Mouse (Mus musculus): ENCODE results near the gene Nckap5l.

DNA sequence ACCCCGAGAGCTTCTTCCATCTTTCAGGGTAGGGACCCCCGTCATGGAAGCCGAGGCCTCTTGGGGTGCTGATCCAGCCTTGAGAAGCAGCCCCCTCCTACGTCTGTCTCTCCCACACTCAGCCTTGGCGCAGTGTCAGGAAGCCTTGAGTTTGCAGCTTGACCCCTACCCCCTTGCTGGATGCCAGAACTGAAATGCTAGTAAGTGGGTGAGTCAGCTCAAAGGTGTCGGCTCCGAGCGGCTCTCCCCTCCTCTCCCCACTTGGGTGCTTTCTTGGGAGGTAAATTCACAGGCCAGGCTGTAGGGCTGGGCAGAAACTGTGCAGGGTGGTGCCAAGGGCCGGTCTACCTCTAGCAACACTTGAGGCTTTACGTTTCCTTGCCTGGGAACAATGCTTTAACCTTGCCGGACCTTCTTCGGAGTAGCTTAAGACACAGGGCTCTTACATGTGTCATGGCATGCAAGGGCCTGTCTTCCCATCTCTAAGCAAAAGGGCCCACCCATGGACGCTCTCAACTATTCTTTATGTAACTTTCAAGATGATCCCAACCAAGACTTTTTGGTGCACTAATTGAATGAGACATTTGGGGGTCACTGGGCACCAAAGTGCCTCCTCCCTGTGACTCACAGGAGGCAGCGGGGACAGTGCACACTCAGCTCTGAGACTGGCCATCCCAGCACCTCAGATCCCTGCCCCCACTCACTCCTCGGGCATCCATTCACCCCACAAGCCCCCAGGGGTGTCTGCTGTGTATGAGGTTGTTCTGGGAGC, 48.0 kb upstream of the Nckap5l start:
- TF ChIP-seq GATA1 (IDR thresholded peaks at IDR 0.05; ENCODE audit: low read length) (no peak), TAL1 (IDR thresholded peaks at IDR 0.05; ENCODE audit: low read length) (no peak)

Measured in erythroblast, embryonic 14.5 days (primary cell).